Mouse (Mus musculus): ENCODE measurements around the gene Dapk2.

- TF ChIP-seq CTCF (IDR thresholded peaks at IDR 0.05; ENCODE audit: low read depth): no peak
- TF ChIP-seq EP300 (IDR thresholded peaks at IDR 0.05; ENCODE audit: low read depth): no peak
Observed at GRCm38 (mm10) chr9:66121421-66121820, 36.6 kb upstream of the Dapk2 start.

Data from liver, embryonic 14.5 days (tissue).